Mouse (Mus musculus) bone marrow, adult 2 months (tissue): ENCODE data around the gene Ttn.

ENCODE experiments used
- CTCF ChIP-seq: fragments of 200-500 bp; IDR thresholded peaks from 2 replicates; pipeline ENCODE4 v1.5.1; 2011; ENCODE audit warnings: low read length, control low read depth; ENCODE audit not compliant: control insufficient read depth, insufficient read depth
- POLR2A ChIP-seq: fragments of 200-500 bp; IDR thresholded peaks from 2 replicates; pipeline ENCODE4 v1.6.1; 2011; ENCODE audit warnings: low read depth, mild to moderate bottlenecking, control low read depth, low read length, borderline replicate concordance; ENCODE audit not compliant: control insufficient read depth

- TF ChIP-seq CTCF (no peak), POLR2A (no peak)
These were observed 175.5 kb downstream of the Ttn start for GRCm38 (mm10) chr2:76806861-76807260.
